ENCODE assay signal across 17 mouse cellular contexts in genomic region chr17:66317576-66317975, GRCm38 (mm10).
"Had no signal": no experiment of that assay in that cellular context is flagged by ENCODE, and none has a peak within 500 bp of the region (broad histone marks: within the 10 kb centered on the region; RNA-seq: fewer than 3 reads in every experiment).

No protein-coding gene starts in this region.

- DNase-seq: lung, adult 2 months; lung, postnatal 14 days; lung, postnatal 36 days; right cerebral cortex, postnatal 14 days; thymus, adult 2 months; thymus, postnatal 25 days; thymus, postnatal 4 days had no signal

- H3K9me3 ChIP-seq: lung, embryonic 15.5 days; midbrain, embryonic 13.5 days; midbrain, embryonic 15.5 days; neural tube, embryonic 12.5 days; stomach, embryonic 15.5 days had no signal

- H3K4me1 ChIP-seq: megakaryocyte, embryonic 14.5 days had no signal

- ATAC-seq: lung, postnatal 0 days; midbrain, embryonic 13.5 days; midbrain, embryonic 15.5 days had no signal

- H3K27me3 ChIP-seq: lung, embryonic 15.5 days; megakaryocyte, embryonic 14.5 days; midbrain, embryonic 13.5 days; midbrain, embryonic 15.5 days; neural tube, embryonic 12.5 days; stomach, embryonic 15.5 days had no signal

- H3K4me2 ChIP-seq: lung, embryonic 15.5 days; midbrain, embryonic 11.5 days; midbrain, embryonic 13.5 days; midbrain, embryonic 15.5 days; neural tube, embryonic 12.5 days; stomach, embryonic 15.5 days had no signal

- H3K9ac ChIP-seq: lung, embryonic 15.5 days; midbrain, embryonic 13.5 days; midbrain, embryonic 15.5 days; neural tube, embryonic 12.5 days; stomach, embryonic 15.5 days had no signal

- H3K4me3 ChIP-seq: lung, embryonic 15.5 days; megakaryocyte, embryonic 14.5 days; midbrain, embryonic 13.5 days; midbrain, embryonic 15.5 days; neural tube, embryonic 12.5 days; stomach, embryonic 15.5 days had no signal

- H3K36me3 ChIP-seq: lung, embryonic 15.5 days; midbrain, embryonic 13.5 days; midbrain, embryonic 15.5 days; neural tube, embryonic 12.5 days; stomach, embryonic 15.5 days had no signal

- H3K27ac ChIP-seq: lung, embryonic 15.5 days; macrophage; midbrain, embryonic 13.5 days; midbrain, embryonic 15.5 days; neural tube, embryonic 12.5 days; stomach, embryonic 15.5 days; stomach, postnatal 0 days had no signal
